Mouse (Mus musculus): ENCODE data around the gene Catsperg1. TPM values are rescaled to one million over a fixed set of nuclear protein-coding genes. Genes with fewer than 3 reads are reported as not detected.

Catsperg1 gene
- 1.1 and 1.2 TPM in 2 replicates for polyA plus RNA-seq (2015; fragmentation: Nextera tagmentation; extraction: Ambion mirVana)

DNA sequence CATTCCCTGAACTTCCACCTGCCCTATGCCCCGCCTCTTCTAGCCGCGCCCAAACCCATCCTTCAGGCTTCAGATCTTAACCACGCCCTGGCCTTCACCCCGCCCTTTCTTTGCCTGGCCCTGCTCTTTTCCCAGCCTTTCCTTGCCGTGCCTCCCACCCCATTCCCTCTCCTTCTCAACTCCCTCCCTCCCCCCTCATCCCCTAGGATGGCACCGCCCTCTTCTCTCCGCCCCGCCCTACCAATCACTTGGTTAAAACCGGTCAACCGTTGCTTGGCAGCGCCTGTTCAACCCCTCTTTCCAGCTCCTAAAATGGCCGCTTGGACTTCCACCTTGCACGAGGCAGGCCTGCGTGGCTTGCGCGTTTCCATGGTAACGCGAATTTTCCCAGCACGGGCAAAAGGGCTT is at the start of gene Catsperg1:
TSS of gene Catsperg1 (minus strand) at position 361 of the 408 bp plus-strand sequence.
- Histone ChIP-seq H3K27me3 (peaks cover 15% of the 10 kb centered on the region), H3K4me2 (peak within 1 kb of the TSS; percentile 53), H3K36me3 (ENCODE audit: poor library complexity, severe bottlenecking) (no peaks in the 10 kb centered on the region), H3K9ac (0 out of 2 replicates have a peak within 1 kb of the TSS, but pooled peaks have one; percentile 12), H3K4me3 (peak within 1 kb of the TSS; percentile 27), H3K4me1 (no peaks in the 10 kb centered on the region), H3K27ac (no peak within 1 kb of the TSS), H3K9me3 (replicated peaks) (no peaks in the 10 kb centered on the region)
- peak; percentile 79 for ATAC-seq
- 1% methylated on average over 20 of the region's 20 CpGs for WGBS

GRCm38 (mm10) chr7:29262151-29262550 is 48.3 kb upstream of the Catsperg1 start:
- no peaks in the 10 kb centered on the region for H3K36me3 ChIP-seq (ENCODE audit: poor library complexity, severe bottlenecking)
- no peak overlapping the region for H3K9ac ChIP-seq
- no peaks in the 10 kb centered on the region for H3K9me3 ChIP-seq (replicated peaks)
- WGBS, result 86% methylated on average over 6 of the region's 6 CpGs
- H3K27me3 ChIP-seq, result no peaks in the 10 kb centered on the region
- peaks cover 13% of the 10 kb centered on the region for H3K4me1 ChIP-seq
- H3K27ac ChIP-seq, result no peak overlapping the region
- ATAC-seq, result no peak
- no peak overlapping the region for H3K4me3 ChIP-seq
- no peak overlapping the region for H3K4me2 ChIP-seq

DNA sequence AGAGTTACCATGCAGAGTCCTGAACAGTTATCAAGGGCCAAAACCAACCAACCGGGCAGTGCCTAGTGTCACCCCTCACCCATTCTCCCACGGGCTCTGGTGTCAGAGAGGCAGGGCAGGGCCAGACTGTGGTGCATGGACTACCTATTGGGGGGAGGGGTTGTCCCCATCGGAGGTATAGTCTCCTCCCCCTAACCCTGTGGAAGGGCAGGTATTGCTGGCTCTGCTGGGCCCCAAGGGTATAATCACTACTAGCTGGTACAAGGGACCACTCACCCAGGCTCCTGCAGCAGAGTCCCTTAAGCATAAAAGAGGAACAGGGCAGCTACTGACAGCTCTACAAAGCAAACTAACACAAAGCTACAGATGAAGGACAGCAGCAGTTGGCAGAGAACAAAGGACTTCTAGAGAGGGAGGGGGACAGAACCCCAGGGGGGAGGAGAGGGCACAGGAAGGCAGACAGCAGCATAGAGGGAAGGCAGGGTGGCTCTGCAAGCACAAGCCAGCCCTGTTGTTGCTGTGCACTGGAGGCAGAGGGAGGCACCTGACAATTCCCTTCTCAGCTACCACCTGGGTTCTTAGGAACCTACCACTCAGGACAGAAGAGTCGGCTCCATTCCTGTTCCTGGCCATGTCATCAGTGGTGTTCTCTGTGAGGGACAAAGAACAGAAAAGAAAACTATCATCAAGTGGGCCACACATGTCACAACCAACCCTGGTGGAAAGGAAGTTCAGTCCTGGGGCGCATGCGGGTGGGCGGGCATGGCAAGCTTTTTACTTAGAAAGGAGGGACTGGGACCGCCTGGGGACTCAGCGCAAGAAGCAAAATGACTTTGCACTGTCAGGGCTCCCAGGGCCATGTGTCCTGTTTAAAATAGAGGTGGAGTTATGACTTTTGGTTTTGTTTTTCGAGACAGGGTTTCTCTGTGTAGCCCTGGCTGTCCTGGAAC is 46.2 kb upstream of the Catsperg1 start:
- no peaks in the 10 kb centered on the region for H3K36me3 ChIP-seq (ENCODE audit: poor library complexity, severe bottlenecking)
- H3K9me3 ChIP-seq (replicated peaks), result no peaks in the 10 kb centered on the region
- peak overlapping the region; percentile 66 for H3K27ac ChIP-seq
- H3K4me2 ChIP-seq, result no peak overlapping the region; the same call in 1 of the 2 replicates
- H3K27me3 ChIP-seq, result no peaks in the 10 kb centered on the region
- no peak overlapping the region for H3K4me3 ChIP-seq
- peak; percentile 33; the same call in 1 of the 2 replicates for ATAC-seq
- 68% methylated on average over 10 of the region's 10 CpGs for WGBS
- peak overlapping the region; percentile 26; the same call in 1 of the 2 replicates for H3K9ac ChIP-seq
- H3K4me1 ChIP-seq, result peaks cover 16% of the 10 kb centered on the region

DNA sequence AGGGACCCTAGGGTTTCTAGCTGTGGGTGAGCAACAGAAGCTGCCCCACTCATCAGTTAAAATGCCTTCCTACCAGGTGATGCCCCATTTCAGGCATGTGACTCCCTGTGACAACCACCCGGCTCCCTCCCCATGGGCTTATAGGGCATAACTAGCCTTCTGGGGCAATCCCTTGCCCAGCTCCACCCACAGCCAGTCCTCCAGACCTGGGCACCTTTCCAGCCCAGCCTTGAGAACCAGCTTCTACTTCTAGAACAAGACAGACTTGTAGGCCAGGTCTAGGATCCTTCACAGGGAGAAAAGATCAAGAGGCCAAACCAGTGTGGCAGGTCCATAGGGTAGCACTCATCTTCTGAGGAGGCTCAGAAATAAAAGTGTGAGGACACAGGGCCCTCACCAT is 43.5 kb upstream of the Catsperg1 start:
- ATAC-seq, result no peak
- Histone ChIP-seq H3K9me3 (replicated peaks) (no peaks in the 10 kb centered on the region), H3K27ac (no peak overlapping the region), H3K36me3 (ENCODE audit: poor library complexity, severe bottlenecking) (no peaks in the 10 kb centered on the region), H3K4me3 (no peak overlapping the region), H3K9ac (no peak overlapping the region), H3K4me2 (no peak overlapping the region), H3K27me3 (no peaks in the 10 kb centered on the region), H3K4me1 (peaks cover 16% of the 10 kb centered on the region)
- 93% methylated on average over 1 of the region's 1 CpGs for WGBS

GRCm38 (mm10) chr7:29255875-29256274 is 42.0 kb upstream of the Catsperg1 start:
- ATAC-seq, result no peak
- Histone ChIP-seq H3K27me3 (no peaks in the 10 kb centered on the region), H3K36me3 (ENCODE audit: poor library complexity, severe bottlenecking) (no peaks in the 10 kb centered on the region), H3K4me2 (no peak overlapping the region), H3K9me3 (replicated peaks) (no peaks in the 10 kb centered on the region), H3K4me1 (peaks cover 16% of the 10 kb centered on the region), H3K4me3 (no peak overlapping the region), H3K9ac (no peak overlapping the region), H3K27ac (no peak overlapping the region)
- 86% methylated on average over 4 of the region's 4 CpGs for WGBS

DNA sequence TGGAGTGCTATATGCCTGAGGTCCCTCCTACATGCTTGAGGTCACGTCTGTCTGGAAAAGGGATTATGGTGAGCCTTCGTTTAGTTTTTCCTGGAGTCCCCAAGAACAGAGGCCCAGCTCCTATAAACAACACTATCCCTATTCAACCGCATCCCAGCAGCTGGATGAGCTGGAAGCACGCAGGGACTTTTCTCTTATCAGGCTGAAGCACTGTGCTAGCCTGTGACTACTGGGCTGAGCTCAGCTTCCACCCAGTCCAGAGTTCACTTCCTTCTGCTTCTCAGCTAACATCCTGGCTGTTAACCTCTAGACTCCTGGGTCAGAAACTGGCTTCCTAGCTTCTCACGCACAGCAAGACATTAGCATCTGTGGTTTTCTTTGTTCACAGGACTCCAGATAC is 40.0 kb upstream of the Catsperg1 start:
- Histone ChIP-seq H3K4me3 (no peak overlapping the region), H3K9ac (no peak overlapping the region), H3K27me3 (peaks cover 10% of the 10 kb centered on the region), H3K27ac (no peak overlapping the region), H3K4me2 (no peak overlapping the region), H3K9me3 (replicated peaks) (no peaks in the 10 kb centered on the region), H3K4me1 (0 out of 2 replicates have a peak, but pooled peaks cover 2% of the 10 kb centered on the region), H3K36me3 (ENCODE audit: poor library complexity, severe bottlenecking) (no peaks in the 10 kb centered on the region)
- ATAC-seq, result no peak
- WGBS, result 49% methylated on average over 5 of the region's 5 CpGs

DNA sequence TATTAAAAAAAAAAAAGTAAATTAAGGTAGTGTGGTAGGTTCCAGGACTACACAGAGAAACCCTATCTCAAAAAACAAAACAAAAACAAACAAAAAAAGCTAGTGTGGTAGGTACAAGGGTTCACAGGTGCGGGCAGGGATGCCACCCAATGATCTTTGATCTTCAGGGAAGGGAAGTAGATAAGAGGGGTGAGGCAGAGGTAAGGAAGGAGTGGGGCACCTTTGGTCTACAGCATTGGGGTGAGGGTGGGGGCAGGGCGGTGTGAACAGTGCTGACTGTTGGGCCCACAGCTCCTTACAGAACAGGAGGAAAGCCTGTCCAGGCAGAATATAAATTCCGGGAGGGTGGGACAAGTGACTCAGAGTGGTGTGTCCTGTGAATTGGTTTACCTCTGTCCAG is 37.3 kb upstream of the Catsperg1 start:
- no peaks in the 10 kb centered on the region for H3K9me3 ChIP-seq (replicated peaks)
- H3K4me2 ChIP-seq, result no peak overlapping the region
- no peak overlapping the region for H3K4me3 ChIP-seq
- ATAC-seq, result no peak
- peaks cover 1% of the 10 kb centered on the region for H3K36me3 ChIP-seq (ENCODE audit: poor library complexity, severe bottlenecking)
- 90% methylated on average over 3 of the region's 3 CpGs for WGBS
- H3K27me3 ChIP-seq, result peaks cover 30% of the 10 kb centered on the region
- peaks cover 9% of the 10 kb centered on the region; the same call in 1 of the 2 replicates for H3K4me1 ChIP-seq
- no peak overlapping the region for H3K9ac ChIP-seq
- H3K27ac ChIP-seq, result no peak overlapping the region

DNA sequence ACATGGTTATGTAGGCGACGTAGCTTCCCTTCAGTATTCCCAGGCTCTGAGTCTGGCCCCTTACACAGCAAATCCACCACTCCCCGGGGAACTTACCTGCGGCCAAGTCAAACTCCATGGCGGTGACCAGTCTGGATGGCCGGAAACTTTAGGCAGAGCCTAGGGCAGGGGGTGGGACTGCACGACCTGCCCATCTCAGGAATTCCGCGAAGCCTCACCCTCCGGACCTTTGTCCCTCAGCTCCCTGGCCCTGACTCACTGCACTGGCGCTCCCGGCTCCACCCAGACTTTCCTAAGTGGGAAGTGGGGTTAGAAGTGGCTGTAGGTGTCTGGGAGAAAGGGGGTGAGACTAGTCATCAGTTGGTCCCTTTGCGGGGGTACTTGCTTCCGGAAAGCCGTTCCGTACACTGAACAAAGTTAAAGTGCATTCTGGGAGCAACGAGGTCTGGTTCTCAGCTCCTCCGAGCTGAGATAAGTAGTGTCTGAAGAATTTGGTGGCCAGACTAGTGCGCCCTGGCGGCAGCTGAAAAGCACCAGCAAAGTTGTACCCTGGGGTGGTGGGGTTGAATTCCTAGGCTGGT is 34.5 kb upstream of the Catsperg1 start, which contains the start of gene 2200002D01Rik:
TSS of gene 2200002D01Rik (minus strand) at position 206 of the 581 bp plus-strand sequence.
- Histone ChIP-seq H3K27ac (no peak within 1 kb of the TSS), H3K4me1 (peaks cover 9% of the 10 kb centered on the region; the same call in 1 of the 2 replicates), H3K36me3 (ENCODE audit: poor library complexity, severe bottlenecking) (peaks cover 24% of the 10 kb centered on the region), H3K27me3 (peaks cover 30% of the 10 kb centered on the region), H3K9ac (no peak within 1 kb of the TSS; the same call in 1 of the 2 replicates), H3K4me3 (peak within 1 kb of the TSS; percentile 10), H3K9me3 (replicated peaks) (no peaks in the 10 kb centered on the region), H3K4me2 (peak within 1 kb of the TSS; percentile 47)
- 11% methylated on average over 20 of the region's 20 CpGs for WGBS
- ATAC-seq, result 0 out of 2 replicates have a peak, but pooled peaks have one; percentile 23

- Histone ChIP-seq H3K27ac (no peak overlapping the region), H3K9me3 (replicated peaks) (no peaks in the 10 kb centered on the region), H3K36me3 (ENCODE audit: poor library complexity, severe bottlenecking) (peaks cover 24% of the 10 kb centered on the region), H3K27me3 (peaks cover 30% of the 10 kb centered on the region), H3K4me3 (peak overlapping the region; percentile 10), H3K9ac (no peak overlapping the region; the same call in 1 of the 2 replicates), H3K4me2 (peak overlapping the region; percentile 47), H3K4me1 (peaks cover 9% of the 10 kb centered on the region; the same call in 1 of the 2 replicates)
- 12% methylated on average over 19 of the region's 19 CpGs for WGBS
- ATAC-seq, result peak; percentile 41; the same call in 1 of the 2 replicates
Measured at GRCm38 (mm10) chr7:29247706-29248105, 33.9 kb upstream of the Catsperg1 start.

GRCm38 (mm10) chr7:29247314-29247700 is 33.5 kb upstream of the Catsperg1 start:
- peak; percentile 57; the same call in 1 of the 2 replicates for ATAC-seq
- Histone ChIP-seq H3K9ac (no peak overlapping the region), H3K36me3 (ENCODE audit: poor library complexity, severe bottlenecking) (peaks cover 24% of the 10 kb centered on the region), H3K9me3 (replicated peaks) (no peaks in the 10 kb centered on the region), H3K4me3 (no peak overlapping the region; the same call in 1 of the 2 replicates), H3K4me1 (peaks cover 9% of the 10 kb centered on the region; the same call in 1 of the 2 replicates), H3K27ac (no peak overlapping the region), H3K27me3 (peaks cover 30% of the 10 kb centered on the region), H3K4me2 (peak overlapping the region; percentile 47)
- WGBS, result 27% methylated on average over 16 of the region's 16 CpGs

DNA sequence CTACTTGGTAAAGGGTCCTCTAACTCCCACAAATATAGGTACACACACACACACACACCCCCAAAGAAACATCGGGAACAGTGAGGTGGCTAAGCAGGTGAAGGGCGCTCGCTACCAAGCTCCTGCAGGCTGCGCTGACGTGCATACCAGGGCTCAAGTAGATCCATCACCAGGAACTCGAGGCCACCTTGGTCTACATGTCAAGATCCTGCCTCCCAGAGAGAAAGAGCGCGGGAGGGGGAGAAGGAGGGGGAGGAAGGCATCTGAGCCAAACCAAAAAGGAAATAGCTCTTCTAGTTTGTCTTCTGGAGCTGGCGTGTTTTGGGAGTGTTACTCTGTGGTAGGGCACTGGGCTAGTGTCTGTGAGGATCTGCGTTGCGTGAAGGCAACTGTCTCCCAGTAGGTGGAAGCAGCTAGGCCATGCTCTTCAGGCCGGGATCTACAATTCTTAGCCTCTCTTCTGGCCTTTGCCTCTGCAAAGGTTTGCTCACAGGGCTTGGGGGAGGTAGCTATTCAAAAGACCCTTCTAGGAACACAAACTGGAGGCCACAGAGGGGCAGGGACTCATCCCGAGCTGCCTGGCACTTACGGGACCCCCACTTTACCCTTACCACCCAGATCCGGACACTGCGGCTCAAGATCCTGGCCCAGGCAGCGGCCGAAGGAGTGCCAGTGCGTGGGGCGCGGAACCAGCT is 32.9 kb upstream of the Catsperg1 start:
- Histone ChIP-seq H3K4me1 (peaks cover 9% of the 10 kb centered on the region; the same call in 1 of the 2 replicates), H3K27ac (no peak overlapping the region), H3K27me3 (peaks cover 30% of the 10 kb centered on the region), H3K9ac (no peak overlapping the region), H3K4me3 (no peak overlapping the region), H3K4me2 (no peak overlapping the region), H3K36me3 (ENCODE audit: poor library complexity, severe bottlenecking) (peaks cover 24% of the 10 kb centered on the region), H3K9me3 (replicated peaks) (no peaks in the 10 kb centered on the region)
- no peak for ATAC-seq
- WGBS, result 85% methylated on average over 21 of the region's 21 CpGs

All from forebrain, embryonic 13.5 days (tissue).